Mouse (Mus musculus): ENCODE data around the gene Nkrf.

Nkrf gene

DNA sequence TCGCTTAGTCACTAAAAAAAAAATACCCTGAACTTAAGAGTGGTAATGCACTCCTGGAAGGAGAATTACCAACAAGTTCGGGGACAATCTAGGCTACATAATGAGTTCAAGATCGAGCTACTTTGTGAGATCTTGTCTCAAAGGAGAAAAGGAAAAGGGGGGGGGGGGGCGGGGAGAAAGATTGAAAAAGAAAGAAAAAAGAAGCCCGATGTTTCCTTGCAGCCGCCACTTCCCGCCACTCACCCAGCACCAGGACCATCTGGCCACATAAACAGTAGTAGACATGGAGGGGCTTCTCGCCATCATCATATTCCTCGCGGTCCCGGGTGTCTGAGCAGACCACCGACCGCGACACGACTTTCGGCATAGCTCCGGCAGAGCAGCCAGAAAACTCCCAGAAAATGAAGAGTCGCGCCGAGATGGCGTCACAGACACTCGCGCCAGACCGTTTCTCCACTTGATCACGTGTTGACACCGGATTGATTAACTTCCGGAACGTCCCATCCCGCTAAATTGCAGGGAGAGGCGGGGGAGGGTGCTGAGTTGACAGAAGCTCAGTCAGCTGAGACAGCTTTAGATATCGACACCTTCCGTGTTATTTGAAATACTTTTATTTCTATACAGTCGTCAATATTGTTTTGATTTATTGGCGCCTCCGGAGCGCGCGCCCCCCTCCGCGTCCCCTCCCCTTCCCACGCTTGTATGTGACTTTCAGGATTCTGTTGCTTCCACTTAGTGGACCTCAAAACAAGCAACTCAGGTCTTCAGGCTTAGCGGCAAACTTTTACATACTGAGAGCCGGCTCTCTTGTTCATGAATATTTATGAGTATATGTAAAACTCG, 38.7 kb downstream of the Nkrf start:
- in situ Hi-C loops (cut with MboI): no loop called here

GRCm38 (mm10) chrX:36852631-36853030, 50.1 kb downstream of the Nkrf start:
- in situ Hi-C loops (cut with MboI): no loop called here

GRCm38 (mm10) chrX:36847152-36847551, 55.5 kb downstream of the Nkrf start:
- in situ Hi-C loops (cut with MboI): no loop called here

GRCm38 (mm10) chrX:36843346-36843990, 59.2 kb downstream of the Nkrf start:
- in situ Hi-C loops (cut with MboI): no loop called here

DNA sequence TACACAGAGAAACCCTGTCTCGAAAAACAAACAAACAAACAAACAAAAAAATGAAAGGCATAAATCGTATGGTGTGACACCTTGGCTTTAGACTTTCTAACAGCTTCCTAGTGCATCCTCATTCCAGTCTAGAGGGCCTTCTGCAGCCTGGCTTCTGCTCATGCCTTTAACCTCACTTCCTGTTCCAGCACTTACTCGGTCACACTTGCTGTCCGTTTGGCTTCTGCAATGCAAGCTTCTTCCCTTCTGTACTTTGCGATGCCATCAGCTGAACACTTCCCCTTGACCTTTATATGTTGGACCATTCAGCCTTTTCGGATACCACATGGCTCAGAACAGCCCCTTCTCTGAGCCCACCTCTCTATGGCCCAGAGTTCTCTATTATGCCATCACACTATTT, 61.0 kb downstream of the Nkrf start:
- in situ Hi-C loops (cut with MboI): no loop called here

GRCm38 (mm10) chrX:36839391-36839790, 63.3 kb downstream of the Nkrf start:
- in situ Hi-C loops (cut with MboI): loop anchor here (10.0 kb wide), 2 partner anchors 65 to 185 kb away; partner anchors contain the start of gene Nkrf

All from mature B cell (primary cell).